Mouse (Mus musculus) adrenal gland, postnatal 10 days (tissue): ENCODE measurements around the gene Dtx4. TPM values are rescaled to one million over a fixed set of nuclear protein-coding genes. Genes with fewer than 3 reads are reported as not detected.
A peak's percentile ranks its signal among the peaks of the same experiment; 100 is the strongest.

Source experiments
- DNase-seq: peaks from one replicate; pipeline ENCODE4 v3.0.0; 2021; ENCODE audit warnings: mixed read lengths
- total RNA-seq, 2 experiments: library from RNA; stranded (reverse); gene quantifications; 2 replicates each; pipeline ENCODE4 v1.2.3; 2021

Dtx4 gene
- total RNA-seq, 2 experiments from 2014 or later = 22.5 to 24.4 TPM

DNA sequence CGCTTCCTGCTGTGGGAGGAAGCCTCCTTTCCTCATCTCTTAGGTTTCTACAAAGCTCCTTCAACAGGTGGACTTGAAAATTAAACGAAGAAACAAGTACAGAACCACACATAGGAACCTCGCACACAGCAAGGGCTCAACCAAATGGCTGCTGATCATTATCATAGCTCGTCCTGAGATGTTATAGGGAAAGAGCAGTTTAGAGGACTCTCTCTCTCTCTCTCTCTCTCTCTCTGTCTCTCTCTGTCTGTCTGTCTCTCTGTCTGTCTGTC lies 7.1 kb downstream of the Dtx4 start:
- no peak for DNase-seq

- no peak for DNase-seq
Measured at GRCm38 (mm10) chr19:12493453-12494186, 7.6 kb downstream of the Dtx4 start.

- no peak for DNase-seq
Measured at GRCm38 (mm10) chr19:12491636-12492035, 9.6 kb downstream of the Dtx4 start.

GRCm38 (mm10) chr19:12489675-12490570 lies 11.3 kb downstream of the Dtx4 start:
- peak; percentile 62 for DNase-seq

DNA sequence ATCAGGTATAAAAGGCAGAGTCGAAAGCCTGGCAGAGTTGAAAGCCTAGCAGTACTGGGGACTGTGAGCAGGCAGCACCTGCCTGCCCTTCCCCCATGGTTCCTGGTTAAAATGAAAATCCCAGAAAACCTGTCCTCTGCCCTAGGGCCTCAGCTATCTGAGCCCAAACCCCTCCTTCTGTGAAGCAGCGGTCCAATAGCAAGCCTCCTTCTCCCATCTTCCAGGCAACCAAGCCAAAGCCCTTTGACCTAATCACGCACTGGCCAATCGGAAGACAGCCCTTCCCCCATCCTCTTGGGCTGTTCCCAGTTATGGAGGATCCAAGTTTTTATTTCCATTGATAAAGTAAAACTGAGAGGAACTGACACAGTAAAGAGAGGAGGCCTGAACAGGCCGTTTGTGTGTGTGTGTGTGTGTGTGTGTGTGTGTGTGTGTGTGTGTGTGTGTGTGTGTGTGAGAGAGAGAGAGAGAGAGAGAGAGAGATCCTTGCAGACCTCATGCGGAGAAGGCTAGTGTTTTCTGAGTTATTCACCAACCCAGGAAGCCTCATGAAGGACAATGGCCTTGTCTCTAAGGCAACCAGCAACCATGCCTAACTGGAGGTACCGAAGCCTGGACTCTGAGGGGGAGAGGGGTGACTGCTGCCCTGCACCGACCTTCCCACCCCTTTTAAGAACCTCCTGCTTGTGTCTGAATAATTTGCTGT lies 12.1 kb downstream of the Dtx4 start:
- peak; percentile 79 for DNase-seq

DNA sequence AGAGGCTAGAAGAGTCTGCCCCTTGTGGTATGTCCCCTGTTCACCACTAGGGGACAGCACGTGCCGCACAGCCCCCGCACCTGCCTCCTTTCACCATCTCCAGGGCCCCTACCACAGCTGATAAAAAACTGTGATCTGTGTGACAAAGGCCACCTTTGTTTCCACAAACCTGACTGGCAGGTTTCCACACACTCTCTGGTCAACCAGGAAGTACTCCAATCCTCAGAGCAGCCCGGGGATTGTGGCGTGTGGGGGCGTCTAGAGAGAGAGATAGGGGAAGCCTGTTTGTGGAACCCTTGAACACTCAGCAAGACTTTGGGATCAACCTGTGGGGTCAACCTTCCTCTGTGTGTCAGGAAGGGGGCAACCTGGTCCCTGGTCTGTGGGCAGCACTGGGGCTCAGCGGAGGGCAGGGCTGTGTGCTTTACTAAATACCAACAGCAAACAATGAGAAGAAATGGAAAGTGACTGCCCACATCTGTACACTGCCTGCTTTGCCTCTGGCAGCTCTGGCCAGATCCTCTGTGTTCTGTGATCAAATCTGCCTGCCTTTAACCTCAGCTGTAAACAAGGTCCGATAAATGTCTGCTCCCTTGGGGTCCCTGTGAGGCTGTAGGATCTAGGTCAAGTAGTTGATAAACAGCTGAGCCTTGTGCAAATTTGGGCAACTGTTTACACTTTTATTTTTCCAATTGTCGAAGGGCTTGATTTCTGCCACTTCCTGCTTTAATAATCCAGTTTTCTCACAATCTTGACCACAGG lies 12.9 kb downstream of the Dtx4 start:
- peak; percentile 49 for DNase-seq

DNA sequence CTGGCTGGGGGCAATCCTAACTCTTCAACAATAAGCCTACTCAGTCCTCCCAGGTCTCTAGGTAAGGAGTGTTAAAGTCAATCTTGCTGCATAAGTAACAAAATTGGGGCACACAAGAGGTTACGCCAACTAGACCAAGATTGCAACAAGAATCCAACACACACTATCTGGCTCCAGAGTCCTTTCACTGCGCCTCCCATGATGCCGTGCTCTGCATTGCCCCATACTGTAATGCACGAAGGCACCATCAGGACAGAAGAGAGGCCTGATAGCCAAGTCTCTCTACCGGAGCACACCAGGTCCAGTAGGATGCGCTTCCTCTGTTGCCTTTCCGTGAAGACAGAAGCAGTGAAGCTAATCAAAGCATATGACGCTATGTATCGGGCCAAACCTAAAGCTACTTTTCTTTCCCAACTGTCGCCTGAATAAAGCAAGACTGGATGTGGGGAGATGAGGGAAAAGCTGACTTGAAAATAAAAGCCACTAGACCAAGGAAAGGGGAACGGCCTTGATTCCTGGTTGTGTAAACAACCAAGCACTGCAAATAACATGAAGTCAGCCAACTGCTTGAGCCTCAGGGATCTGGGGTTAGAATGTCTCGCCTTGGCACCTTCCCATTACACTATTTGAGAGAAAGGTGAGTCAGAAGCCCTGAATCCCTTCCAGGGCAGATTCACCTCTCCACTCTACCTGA lies 13.6 kb downstream of the Dtx4 start:
- DNase-seq = no peak

- DNase-seq = peak; percentile 91
Measured at GRCm38 (mm10) chr19:12486875-12487274, 14.4 kb downstream of the Dtx4 start.

GRCm38 (mm10) chr19:12485631-12486030 lies 15.6 kb downstream of the Dtx4 start:
- no peak for DNase-seq

DNA sequence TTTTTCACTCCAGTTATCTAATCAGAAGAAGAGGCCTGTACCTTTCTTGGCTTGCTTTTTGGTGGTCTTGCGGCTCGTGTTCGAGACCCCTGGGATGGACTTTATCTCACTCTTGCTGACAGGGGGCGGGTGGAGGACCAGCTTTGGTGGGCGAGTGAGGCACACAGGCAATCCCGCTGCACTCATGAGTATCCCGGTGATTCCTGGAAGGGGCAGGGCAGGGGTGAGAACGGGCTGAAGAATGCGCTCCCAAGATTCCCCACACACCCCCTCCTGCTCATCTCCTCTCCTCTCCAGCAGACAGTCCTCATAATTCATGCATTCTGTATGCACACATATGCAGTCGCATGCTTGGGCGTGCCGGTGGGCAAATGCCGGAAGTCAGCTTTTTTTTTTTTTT lies 16.0 kb downstream of the Dtx4 start:
- no peak for DNase-seq

- no peak for DNase-seq
Measured at GRCm38 (mm10) chr19:12484210-12484609, 17.0 kb downstream of the Dtx4 start.

- peak; percentile 44 for DNase-seq
Measured at GRCm38 (mm10) chr19:12483782-12484181, 17.5 kb downstream of the Dtx4 start.

- no peak for DNase-seq
Measured at GRCm38 (mm10) chr19:12478369-12478768, 22.9 kb downstream of the Dtx4 start.

GRCm38 (mm10) chr19:12476721-12477270 lies 24.5 kb downstream of the Dtx4 start:
- no peak for DNase-seq

- DNase-seq = peak; percentile 97
Measured at GRCm38 (mm10) chr19:12475380-12476250, 25.6 kb downstream of the Dtx4 start.

DNA sequence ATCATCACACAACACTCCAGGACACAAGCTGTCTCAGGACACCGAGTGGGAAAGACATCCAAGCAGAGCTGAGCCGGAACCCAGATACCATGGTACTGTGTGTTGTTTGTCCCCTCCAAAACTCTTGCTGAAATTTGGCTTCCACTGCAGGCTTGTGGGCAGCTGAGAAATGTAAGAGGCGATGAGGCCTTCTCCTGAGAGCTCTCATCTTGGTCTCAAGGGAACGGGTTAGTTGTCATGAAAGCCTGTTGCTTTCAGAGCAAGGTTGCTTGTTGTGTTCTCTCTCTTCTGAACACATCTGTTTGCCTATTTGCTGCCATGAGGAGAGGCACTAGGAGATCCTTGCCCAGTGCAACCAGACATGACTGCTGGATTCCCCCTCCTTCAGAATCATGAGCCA lies 27.3 kb downstream of the Dtx4 start:
- no peak for DNase-seq

- no peak for DNase-seq
Measured at GRCm38 (mm10) chr19:12473201-12473641, 28.0 kb downstream of the Dtx4 start.

GRCm38 (mm10) chr19:12472381-12472976 lies 28.8 kb downstream of the Dtx4 start:
- DNase-seq = no peak

- DNase-seq = no peak
Measured at GRCm38 (mm10) chr19:12471866-12472265, 29.4 kb downstream of the Dtx4 start.

DNA sequence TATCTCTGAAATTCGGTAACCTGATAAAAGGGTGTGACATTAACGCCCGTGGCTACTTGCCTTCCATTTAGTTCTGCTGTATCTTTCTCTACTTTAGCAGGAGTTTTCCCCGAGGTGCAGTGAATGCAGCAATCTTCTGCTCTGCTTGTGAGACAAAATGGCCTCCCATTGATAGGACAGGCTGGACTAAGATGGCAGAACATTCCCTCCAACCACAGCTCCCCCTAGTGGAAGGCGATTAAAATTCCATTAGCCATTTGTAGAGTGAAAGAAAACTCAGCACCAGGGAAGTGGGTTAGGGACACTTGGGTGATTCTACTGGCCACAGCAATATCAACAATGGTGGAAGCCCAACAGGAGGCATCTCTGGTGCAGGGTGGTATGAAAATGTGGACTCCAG lies 33.8 kb downstream of the Dtx4 start:
- DNase-seq = peak; percentile 60
